Mouse (Mus musculus) splenic B cell, adult 2 months (primary cell): ENCODE results near the gene Krtap5-1.
"Not testable (repeated sequence)": the region's sequence is repeated elsewhere in the genome, so short reads cannot be mapped to it uniquely, and the experiment has no call there.

Experiments used
- DNase-seq: peaks from one replicate; pipeline ENCODE4 v3.0.0-alpha.2; 2011; ENCODE audit warnings: low read depth, low spot score
- H3K27me3 ChIP-seq: 2 replicates; pipeline ENCODE4 v1.6.1; 2012; ENCODE audit warnings: mild to moderate bottlenecking, low read length, moderate library complexity, mixed read lengths; ENCODE audit not compliant: control insufficient read depth, poor library complexity, insufficient read depth, severe bottlenecking
- H3K36me3 ChIP-seq: 2 replicates; pipeline ENCODE4 v1.6.1; 2012; ENCODE audit warnings: mild to moderate bottlenecking, low read length, moderate library complexity, mixed read lengths; ENCODE audit not compliant: control insufficient read depth, poor library complexity, insufficient read depth, severe bottlenecking

Krtap5-1 gene

DNA sequence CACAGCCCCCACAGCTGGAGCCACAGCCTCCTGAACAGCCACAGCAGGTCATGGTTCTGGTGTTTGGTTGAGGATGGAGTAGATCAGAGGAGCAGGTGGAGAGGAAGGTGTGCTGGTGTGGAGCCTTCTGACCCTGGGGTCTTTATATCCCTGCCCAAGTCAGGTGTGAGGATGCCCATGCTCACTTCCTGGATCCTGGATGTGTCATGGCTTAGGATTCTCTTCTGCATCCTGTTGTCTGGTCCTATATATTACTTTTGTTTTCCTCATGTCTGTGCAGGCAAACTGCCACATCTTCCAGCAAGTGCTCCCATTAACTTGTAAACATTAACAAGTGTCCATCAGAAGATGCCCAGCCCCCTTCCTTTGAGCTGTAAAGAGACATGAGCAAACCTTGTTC, at the start of gene Krtap5-1:
TSS of gene Krtap5-1 (minus strand) at position 101 of the 400 bp plus-strand sequence.
- not testable (repeated sequence) for H3K36me3 ChIP-seq

DNA sequence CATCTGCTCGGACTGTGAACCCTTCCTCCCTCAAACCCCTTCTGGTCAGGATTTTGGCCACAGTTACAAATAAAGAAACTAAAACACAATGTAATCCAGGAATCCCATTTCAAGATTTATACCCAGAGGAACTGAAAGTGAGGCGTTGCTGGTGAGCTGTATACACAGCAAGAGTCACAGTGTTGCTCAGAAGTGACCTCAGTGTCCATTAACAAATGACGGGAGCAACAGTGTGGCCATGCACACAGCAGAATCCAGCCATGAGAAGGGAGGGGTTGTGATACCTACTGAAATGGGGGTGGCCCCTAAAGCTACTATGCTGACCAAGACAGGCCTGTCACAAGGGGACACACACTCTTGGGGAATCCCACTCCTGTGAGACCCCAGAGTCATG, 45.3 kb upstream of the Krtap5-1 start:
- peak; percentile 11 for DNase-seq
- H3K27me3 ChIP-seq: no peaks in the 10 kb centered on the region
- no peaks in the 10 kb centered on the region for H3K36me3 ChIP-seq

More for the DNA sequence above, at the start of gene Krtap5-1:
- H3K27me3 ChIP-seq, DNase-seq: not testable (repeated sequence)

DNA sequence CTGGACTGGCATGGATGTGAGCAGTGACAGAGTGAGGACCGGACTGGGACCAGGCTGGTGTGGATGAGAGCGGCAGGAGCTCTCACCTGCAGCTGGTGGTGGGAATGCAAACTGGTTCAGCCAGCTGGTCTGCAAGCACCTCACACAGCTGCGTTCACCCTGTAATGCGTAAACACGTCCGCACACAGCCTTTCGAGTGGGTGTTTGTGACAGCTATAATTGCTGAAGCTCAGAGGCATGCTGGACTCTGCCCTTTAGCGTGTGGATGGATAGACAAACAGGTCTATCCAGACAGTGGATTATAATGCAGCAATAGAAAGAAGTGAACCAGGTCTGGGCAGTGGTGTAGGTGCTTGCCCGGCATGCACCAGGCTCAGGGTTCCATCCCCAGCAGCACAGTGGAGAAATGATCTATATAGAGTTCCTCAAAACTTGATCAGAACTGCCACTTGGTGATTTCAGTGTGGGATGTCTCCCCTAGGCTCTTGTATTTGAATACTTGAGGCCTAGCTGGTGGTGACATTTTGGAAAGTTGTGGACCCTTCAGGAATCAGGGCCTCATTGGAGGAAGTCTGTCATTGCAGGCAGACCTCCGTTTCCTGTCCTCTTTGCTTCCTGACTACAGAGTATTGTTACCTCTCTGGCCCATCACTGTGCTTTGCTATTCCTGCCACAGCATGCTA, 44.8 kb upstream of the Krtap5-1 start:
- DNase-seq: no peak
- no peaks in the 10 kb centered on the region for H3K36me3 ChIP-seq
- no peaks in the 10 kb centered on the region for H3K27me3 ChIP-seq

GRCm38 (mm10) chr7:142340269-142340970, 43.5 kb upstream of the Krtap5-1 start:
- Histone ChIP-seq H3K36me3 (no peaks in the 10 kb centered on the region), H3K27me3 (no peaks in the 10 kb centered on the region)
- DNase-seq: peak; percentile 82

- Histone ChIP-seq H3K27me3 (no peaks in the 10 kb centered on the region), H3K36me3 (no peaks in the 10 kb centered on the region)
- no peak for DNase-seq
Observed at GRCm38 (mm10) chr7:142335151-142335550, 38.2 kb upstream of the Krtap5-1 start.

DNA sequence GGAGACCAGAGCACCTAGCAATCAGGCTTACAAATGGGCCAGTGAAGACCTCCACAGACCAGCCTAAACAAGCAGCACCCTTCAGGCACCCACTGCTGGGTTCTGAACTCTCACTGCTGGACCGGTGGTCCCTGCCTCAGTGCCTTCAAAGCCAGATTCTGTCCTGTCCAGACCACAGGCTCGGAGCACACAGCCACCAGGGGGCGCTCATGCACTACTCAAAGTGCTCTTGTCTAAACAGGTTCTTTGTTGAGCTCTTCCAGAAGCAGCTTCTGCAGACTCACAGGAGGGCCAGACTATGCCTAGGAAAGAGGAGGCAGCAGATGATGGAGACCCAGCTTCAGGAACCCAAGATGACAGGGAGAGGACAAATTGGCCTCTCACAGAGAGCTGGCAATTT, 37.3 kb upstream of the Krtap5-1 start:
- Histone ChIP-seq H3K36me3 (no peaks in the 10 kb centered on the region), H3K27me3 (no peaks in the 10 kb centered on the region)
- peak; percentile 91 for DNase-seq

DNA sequence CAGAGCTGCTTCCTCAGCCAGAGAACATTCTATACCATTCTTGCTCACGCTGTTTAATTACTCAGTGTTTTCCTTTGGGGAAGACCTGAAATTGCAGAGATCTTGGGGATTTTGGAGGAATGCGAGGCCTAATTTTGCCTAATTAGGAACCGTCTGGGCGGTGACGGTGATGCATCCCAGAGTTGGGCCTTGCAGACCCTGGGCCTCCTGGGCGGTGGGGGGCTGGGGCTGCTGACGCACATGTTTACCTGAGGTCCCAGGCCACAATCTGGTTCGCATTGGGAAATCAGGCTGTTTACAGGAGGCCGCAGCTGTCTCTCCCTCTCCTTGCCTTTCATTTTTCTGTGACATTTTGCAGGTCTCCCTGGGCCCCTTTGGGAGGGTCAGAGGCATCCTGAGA, 35.8 kb upstream of the Krtap5-1 start:
- H3K27me3 ChIP-seq, H3K36me3 ChIP-seq, DNase-seq: not testable (repeated sequence)

DNA sequence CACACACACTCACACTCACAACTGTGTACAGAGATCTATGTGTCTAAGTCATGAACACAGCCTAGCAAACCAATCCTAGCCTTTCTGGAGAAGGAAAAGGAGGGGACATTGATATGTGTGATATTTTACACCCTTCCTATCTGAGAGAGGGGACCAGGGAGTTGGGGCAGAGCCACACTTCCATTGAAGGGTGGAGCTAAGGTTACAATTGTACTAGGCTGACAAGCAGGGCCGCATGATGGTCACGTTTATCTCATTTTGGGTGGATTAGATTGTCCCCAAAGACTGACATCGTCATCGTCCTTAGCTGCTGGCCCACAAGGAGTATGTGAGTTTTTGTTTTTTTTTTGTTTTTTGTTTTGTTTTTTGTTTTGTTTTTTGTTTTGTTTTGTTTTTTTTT, 34.4 kb upstream of the Krtap5-1 start:
- DNase-seq: no peak
- H3K27me3 ChIP-seq: no peaks in the 10 kb centered on the region

GRCm38 (mm10) chr7:142330271-142330724, 33.4 kb upstream of the Krtap5-1 start:
- no peaks in the 10 kb centered on the region for H3K36me3 ChIP-seq
- no peaks in the 10 kb centered on the region for H3K27me3 ChIP-seq
- no peak for DNase-seq

More for the DNA sequence above, 34.4 kb upstream of the Krtap5-1 start:
- H3K36me3 ChIP-seq: no peaks in the 10 kb centered on the region

DNA sequence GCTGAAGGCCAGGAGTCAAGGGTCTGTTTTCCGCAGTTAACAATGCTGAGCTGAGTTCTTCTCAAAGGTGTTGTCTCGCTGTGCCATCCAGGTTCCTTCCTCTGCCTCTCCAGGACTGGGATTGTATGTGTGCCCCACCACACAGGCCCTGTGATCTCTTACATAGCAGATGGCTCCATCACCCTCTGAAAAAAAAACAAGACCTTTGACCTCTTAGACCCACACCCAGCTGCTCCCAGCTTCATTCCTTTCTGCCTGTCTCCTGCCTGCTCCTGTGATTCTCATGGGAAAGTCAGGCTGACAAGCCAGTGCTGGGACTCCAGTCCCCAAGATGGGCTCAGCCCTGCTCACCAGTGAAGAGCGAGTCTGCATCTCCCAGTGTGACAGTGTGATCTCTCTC, 31.6 kb upstream of the Krtap5-1 start:
- Histone ChIP-seq H3K27me3 (no peaks in the 10 kb centered on the region), H3K36me3 (no peaks in the 10 kb centered on the region)
- no peak for DNase-seq

GRCm38 (mm10) chr7:142326714-142327445, 30.0 kb upstream of the Krtap5-1 start:
- no peaks in the 10 kb centered on the region for H3K36me3 ChIP-seq
- DNase-seq: no peak
- no peaks in the 10 kb centered on the region for H3K27me3 ChIP-seq

- Histone ChIP-seq H3K36me3 (no peaks in the 10 kb centered on the region), H3K27me3 (no peaks in the 10 kb centered on the region)
- DNase-seq: no peak
Observed at GRCm38 (mm10) chr7:142323396-142324117, 26.6 kb upstream of the Krtap5-1 start.

GRCm38 (mm10) chr7:142322641-142323040, 25.7 kb upstream of the Krtap5-1 start:
- Histone ChIP-seq H3K36me3 (no peaks in the 10 kb centered on the region), H3K27me3 (no peaks in the 10 kb centered on the region)
- no peak for DNase-seq

DNA sequence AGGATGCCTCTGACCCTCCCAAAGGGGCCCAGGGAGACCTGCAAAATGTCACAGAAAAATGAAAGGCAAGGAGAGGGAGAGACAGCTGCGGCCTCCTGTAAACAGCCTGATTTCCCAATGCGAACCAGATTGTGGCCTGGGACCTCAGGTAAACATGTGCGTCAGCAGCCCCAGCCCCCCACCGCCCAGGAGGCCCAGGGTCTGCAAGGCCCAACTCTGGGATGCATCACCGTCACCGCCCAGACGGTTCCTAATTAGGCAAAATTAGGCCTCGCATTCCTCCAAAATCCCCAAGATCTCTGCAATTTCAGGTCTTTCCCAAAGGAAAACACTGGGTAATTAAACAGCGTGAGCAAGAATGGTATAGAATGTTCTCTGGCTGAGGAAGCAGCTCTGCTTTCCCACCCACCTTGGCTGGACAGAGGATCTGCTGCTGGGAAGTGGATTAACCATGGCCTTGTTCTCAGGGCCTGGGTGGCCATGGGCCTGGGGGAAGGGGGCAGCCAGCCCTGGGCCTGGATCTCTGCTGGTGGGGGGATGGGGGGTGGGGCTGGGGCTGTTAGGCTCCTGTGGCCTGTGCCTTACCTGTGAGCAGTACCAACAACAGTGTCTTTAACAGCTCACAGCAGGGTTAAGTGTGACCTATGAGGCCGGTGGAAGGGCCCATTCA, 24.9 kb upstream of the Krtap5-1 start:
- DNase-seq, H3K27me3 ChIP-seq, H3K36me3 ChIP-seq: not testable (repeated sequence)
